Mouse (Mus musculus): ENCODE measurements around the gene Olfr676. TPM values are rescaled to one million over a fixed set of nuclear protein-coding genes. Genes with fewer than 3 reads are reported as not detected.

The Olfr676 gene
- polyA plus RNA-seq (2012; rRNA removed; ENCODE audit: low replicate concordance) = not detected in 2 replicates

DNA sequence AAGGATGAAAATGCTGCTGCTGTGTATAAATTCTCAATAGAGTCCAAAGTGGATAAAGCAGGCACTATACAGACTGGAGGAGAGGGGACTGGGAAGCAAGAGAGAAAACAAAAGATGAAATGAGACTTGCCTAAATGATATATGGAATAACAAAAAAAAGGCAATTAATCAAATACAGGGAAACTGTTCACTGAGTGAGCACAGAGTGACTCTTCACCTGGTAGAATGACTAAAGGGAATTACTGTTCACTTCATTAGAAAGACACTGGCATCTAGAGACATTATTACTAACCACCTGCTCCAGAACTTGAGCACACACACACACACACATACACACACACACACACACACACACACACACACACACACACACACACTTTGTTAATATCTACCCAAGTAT, at the start of gene Olfr676:
TSS of gene Olfr676 (plus strand) at position 301 of the 400 bp plus-strand sequence.

DNA sequence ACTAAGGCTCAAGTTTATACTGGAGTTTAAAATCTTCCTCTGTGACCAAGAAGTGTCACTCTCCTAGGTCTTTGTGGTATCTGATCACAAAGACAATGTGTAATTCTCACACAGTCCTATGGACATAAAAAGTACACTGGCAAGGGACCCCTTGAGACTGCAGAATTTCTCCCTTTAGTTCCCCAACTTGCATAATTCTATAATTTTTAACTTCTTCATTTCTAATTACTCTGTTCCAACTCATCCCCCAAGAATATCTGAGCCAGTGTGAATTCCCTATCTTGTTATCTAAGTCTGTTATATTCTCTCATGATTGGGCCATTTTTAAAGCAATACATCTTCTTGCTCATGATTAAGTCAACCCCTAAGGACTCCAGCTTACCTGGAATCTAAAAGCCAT, 30.6 kb upstream of the Olfr676 start, which contains the start of gene Olfr672:
TSS of gene Olfr672 (minus strand) at position 101 of the 400 bp plus-strand sequence.

DNA sequence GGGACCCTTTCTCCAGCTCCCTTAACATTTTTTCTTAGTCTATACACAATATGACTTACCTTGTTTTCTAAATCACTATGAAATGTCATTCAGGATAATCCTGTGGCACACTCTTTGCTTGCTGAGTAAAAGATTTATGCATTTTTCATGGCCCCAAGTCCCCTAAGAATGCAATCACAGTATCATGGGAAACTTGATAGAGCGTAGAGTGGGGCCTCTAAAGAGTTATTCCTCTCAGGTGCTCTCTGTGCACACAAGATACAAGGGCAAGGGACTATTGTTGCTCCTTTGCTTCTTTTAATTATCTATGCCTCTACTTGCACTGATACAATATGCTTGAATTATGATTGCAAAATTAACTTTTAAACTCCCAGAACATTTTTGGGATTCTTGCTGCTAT, 4.1 kb upstream of the Olfr676 start, which contains the start of gene Olfr675:
TSS of gene Olfr675 (minus strand) at position 101 of the 400 bp plus-strand sequence.

DNA sequence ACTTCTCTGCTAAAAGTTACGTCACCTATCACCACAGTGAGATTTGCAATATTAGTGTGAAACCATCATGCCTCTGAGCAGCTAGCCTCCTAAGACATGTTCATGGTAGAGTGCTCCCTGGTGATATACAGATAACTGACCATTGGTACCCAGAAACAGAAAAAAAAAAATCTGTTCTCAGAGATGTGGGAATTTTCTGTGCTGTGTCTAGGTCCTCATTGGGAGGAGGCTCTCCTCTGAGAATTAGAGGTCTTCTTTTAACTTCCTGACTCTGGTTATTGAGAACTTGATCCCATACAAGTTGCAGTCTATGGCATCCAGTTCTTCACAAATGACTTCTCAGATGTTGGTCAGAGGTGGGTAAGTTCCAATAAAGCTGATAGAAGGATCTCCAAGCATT, 31.7 kb downstream of the Olfr676 start, which contains the start of gene Olfr678:
TSS of gene Olfr678 (plus strand) at position 301 of the 400 bp plus-strand sequence.

DNA sequence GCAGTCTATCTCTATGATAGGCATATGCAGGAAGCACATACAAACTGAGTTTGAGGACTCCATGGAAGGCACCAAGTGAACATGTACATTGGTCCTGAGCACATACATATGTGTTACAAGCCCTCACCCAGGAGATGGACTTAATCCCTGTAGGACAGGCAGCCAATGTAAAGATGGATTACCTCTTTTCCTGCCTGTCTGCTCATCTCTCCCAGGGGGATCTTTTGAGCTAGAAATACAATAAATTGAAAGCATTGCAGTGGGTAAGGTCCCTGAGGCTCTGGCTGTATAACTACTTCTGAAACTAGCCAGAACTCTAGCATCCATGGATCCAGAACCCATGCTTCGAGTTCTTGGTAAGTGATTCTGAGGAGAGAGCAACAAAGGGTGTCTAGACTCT, 48.4 kb downstream of the Olfr676 start, which contains the start of gene Olfr679:
TSS of gene Olfr679 (plus strand) at position 301 of the 400 bp plus-strand sequence.

Other genes with a start within 250 kb of the Olfr676 start
- not detected in 2 replicates for gene Usp17lb, start 190.1 kb upstream of the Olfr676 start, polyA plus RNA-seq (2012; rRNA removed; ENCODE audit: low replicate concordance)
- gene Usp17la, start 175.7 kb upstream of the Olfr676 start, polyA plus RNA-seq (2012; rRNA removed; ENCODE audit: low replicate concordance) = not detected in 2 replicates
- not detected in 2 replicates for gene Olfr665, start 154.7 kb upstream of the Olfr676 start, polyA plus RNA-seq (2012; rRNA removed; ENCODE audit: low replicate concordance)
- not detected in 2 replicates for gene Olfr666, start 136.7 kb upstream of the Olfr676 start, polyA plus RNA-seq (2012; rRNA removed; ENCODE audit: low replicate concordance)
- not detected in 2 replicates for gene Olfr667, start 111.2 kb upstream of the Olfr676 start, polyA plus RNA-seq (2012; rRNA removed; ENCODE audit: low replicate concordance)
- gene Olfr668, start 104.6 kb upstream of the Olfr676 start, polyA plus RNA-seq (2012; rRNA removed; ENCODE audit: low replicate concordance) = not detected in 2 replicates
- not detected in 2 replicates for gene Olfr669, start 98.5 kb upstream of the Olfr676 start, polyA plus RNA-seq (2012; rRNA removed; ENCODE audit: low replicate concordance)
- not detected in 2 replicates for gene Olfr670, start 70.1 kb upstream of the Olfr676 start, polyA plus RNA-seq (2012; rRNA removed; ENCODE audit: low replicate concordance)
- not detected in 2 replicates for gene Olfr671, start 53.6 kb upstream of the Olfr676 start, polyA plus RNA-seq (2012; rRNA removed; ENCODE audit: low replicate concordance)
- gene Olfr672, start 30.7 kb upstream of the Olfr676 start, polyA plus RNA-seq (2012; rRNA removed; ENCODE audit: low replicate concordance) = not detected in 2 replicates
- gene Olfr675, start 4.2 kb upstream of the Olfr676 start, polyA plus RNA-seq (2012; rRNA removed; ENCODE audit: low replicate concordance) = not detected in 2 replicates
- not detected in 2 replicates for gene Olfr677, start 18.7 kb downstream of the Olfr676 start, polyA plus RNA-seq (2012; rRNA removed; ENCODE audit: low replicate concordance)
- gene Olfr678, start 31.8 kb downstream of the Olfr676 start, polyA plus RNA-seq (2012; rRNA removed; ENCODE audit: low replicate concordance) = not detected in 2 replicates
- not detected in 2 replicates for gene Olfr679, start 48.5 kb downstream of the Olfr676 start, polyA plus RNA-seq (2012; rRNA removed; ENCODE audit: low replicate concordance)
- gene Olfr680-ps1, start 60.1 kb downstream of the Olfr676 start, polyA plus RNA-seq (2012; rRNA removed; ENCODE audit: low replicate concordance) = not detected in 2 replicates
- not detected in 2 replicates for gene Olfr681, start 84.1 kb downstream of the Olfr676 start, polyA plus RNA-seq (2012; rRNA removed; ENCODE audit: low replicate concordance)
- not detected in 2 replicates for gene Olfr683, start 114.3 kb downstream of the Olfr676 start, polyA plus RNA-seq (2012; rRNA removed; ENCODE audit: low replicate concordance)
- gene Olfr684, start 131.0 kb downstream of the Olfr676 start, polyA plus RNA-seq (2012; rRNA removed; ENCODE audit: low replicate concordance) = not detected in 2 replicates
- gene Olfr685, start 153.3 kb downstream of the Olfr676 start, polyA plus RNA-seq (2012; rRNA removed; ENCODE audit: low replicate concordance) = not detected in 2 replicates
- not detected in 2 replicates for gene Olfr686, start 174.8 kb downstream of the Olfr676 start, polyA plus RNA-seq (2012; rRNA removed; ENCODE audit: low replicate concordance)